Mouse (Mus musculus): Measurements from ENCODE around the gene Ms4a8a. TPM values are rescaled to one million over a fixed set of nuclear protein-coding genes. Genes with fewer than 3 reads are reported as not detected.
A peak's percentile ranks its signal among the peaks of the same experiment; 100 is the strongest.
"Not testable (repeated sequence)": the region's sequence is repeated elsewhere in the genome, so short reads cannot be mapped to it uniquely, and the experiment has no call there.

The Ms4a8a gene
- polyA plus RNA-seq (2016; fragmentation: Nextera tagmentation; extraction: Ambion mirVana), result not detected in 2 replicates

DNA sequence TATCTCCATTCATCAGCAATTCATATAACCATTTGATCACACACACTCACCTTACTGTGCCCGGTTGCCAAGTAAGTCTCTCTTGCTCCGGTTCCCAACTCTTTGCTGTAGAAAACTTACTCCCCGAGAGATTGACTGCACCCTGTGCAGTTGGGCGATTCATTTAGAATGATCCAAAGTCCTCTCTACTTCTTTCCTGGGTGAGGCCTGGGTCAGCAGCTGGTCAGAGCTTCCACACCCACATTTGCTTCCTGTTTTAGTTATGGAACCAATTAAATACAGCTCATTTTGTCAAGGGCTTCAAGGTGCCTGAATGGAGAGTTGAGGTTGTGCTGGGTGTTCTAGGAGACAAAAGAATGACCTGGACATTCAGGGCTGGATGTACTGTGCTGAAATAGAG, at the start of gene Ms4a8a:
Gene Ms4a8a, minus strand, starts transcription at position 169 of the 400 bp plus-strand sequence.
- H3K4me3 ChIP-seq, result no peak within 1 kb of the TSS
- H3K4me1 ChIP-seq, result no peaks in the 10 kb centered on the region
- no peaks in the 10 kb centered on the region for H3K27me3 ChIP-seq (ENCODE audit: poor library complexity, severe bottlenecking)
- DNase-seq (ENCODE audit: extremely low spot score, low spot score), result no peak
- 89% methylated on average over 4 of the region's 4 CpGs for WGBS
- H3K9me3 ChIP-seq, result no peaks in the 10 kb centered on the region
- no peak within 1 kb of the TSS for H3K27ac ChIP-seq
- no peaks in the 10 kb centered on the region for H3K36me3 ChIP-seq (replicated peaks)

GRCm38 (mm10) chr19:11129702-11130101, 48.8 kb upstream of the Ms4a8a start:
- WGBS, result 96% methylated on average over 1 of the region's 1 CpGs
- H3K27ac ChIP-seq, result no peak overlapping the region
- DNase-seq (ENCODE audit: extremely low spot score, low spot score), result no peak

GRCm38 (mm10) chr19:11121016-11121420, 40.1 kb upstream of the Ms4a8a start:
- H3K36me3 ChIP-seq (replicated peaks); H3K4me1 ChIP-seq; H3K27me3 ChIP-seq (ENCODE audit: poor library complexity, severe bottlenecking): not testable (repeated sequence)
- Histone ChIP-seq H3K27ac (peak overlapping the region; percentile 76), H3K4me3 (peak overlapping the region; percentile 47), H3K9me3 (peaks cover 12% of the 10 kb centered on the region)
- WGBS, result 3% methylated on average over 21 of the region's 38 CpGs
- DNase-seq (ENCODE audit: extremely low spot score, low spot score), result peak; percentile 24

More at GRCm38 (mm10) chr19:11129702-11130101, 48.8 kb upstream of the Ms4a8a start:
- H3K27me3 ChIP-seq (ENCODE audit: poor library complexity, severe bottlenecking), result no peaks in the 10 kb centered on the region
- no peak overlapping the region for H3K4me3 ChIP-seq
- H3K4me1 ChIP-seq, result no peaks in the 10 kb centered on the region
- no peaks in the 10 kb centered on the region for H3K36me3 ChIP-seq (replicated peaks)
- peaks cover 3% of the 10 kb centered on the region for H3K9me3 ChIP-seq

DNA sequence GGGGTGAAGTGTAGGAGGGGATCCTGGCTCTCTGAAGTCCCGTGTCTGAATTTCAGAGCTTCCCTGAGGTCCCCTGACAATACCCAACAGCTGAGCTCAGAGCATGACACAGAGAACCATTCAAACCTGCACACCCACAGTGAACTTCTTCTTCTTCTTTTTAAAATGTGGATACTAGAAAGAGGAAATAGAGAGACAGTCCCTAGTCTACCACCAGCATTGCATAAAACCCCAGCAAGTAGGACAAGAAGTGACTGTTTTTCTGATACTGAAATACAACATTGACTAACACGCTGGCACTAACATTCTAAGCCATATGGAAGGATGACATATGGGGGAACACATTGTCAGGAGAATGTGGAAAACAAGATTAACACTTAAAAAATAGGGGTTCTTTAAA, 38.4 kb upstream of the Ms4a8a start:
- 86% methylated on average over 2 of the region's 2 CpGs for WGBS
- Histone ChIP-seq H3K27me3 (ENCODE audit: poor library complexity, severe bottlenecking) (peaks cover 6% of the 10 kb centered on the region), H3K36me3 (replicated peaks) (no peaks in the 10 kb centered on the region), H3K9me3 (peaks cover 5% of the 10 kb centered on the region; the same call in 1 of the 2 replicates), H3K4me3 (no peak overlapping the region), H3K27ac (no peak overlapping the region), H3K4me1 (no peaks in the 10 kb centered on the region)
- no peak for DNase-seq (ENCODE audit: extremely low spot score, low spot score)

DNA sequence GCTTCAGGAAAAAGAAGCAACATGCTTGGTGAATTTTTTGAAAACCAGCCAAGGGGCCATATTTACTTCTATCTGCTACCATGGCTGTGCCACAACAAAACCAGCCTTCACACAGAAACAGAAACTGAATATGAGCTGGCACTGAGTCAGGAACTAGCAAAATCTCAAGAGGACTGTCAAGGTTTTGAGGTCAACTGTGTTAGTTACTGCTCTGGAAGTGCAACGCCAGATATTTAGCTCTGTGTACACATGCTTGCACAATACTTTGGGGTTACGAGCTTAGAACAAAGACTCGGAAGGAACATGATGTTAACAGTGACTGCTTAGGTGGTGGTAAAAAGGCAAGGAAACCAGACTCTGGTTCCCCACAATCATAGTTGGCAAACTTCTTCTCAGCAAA, 26.8 kb upstream of the Ms4a8a start:
- Histone ChIP-seq H3K27ac (no peak overlapping the region), H3K4me1 (no peaks in the 10 kb centered on the region), H3K27me3 (ENCODE audit: poor library complexity, severe bottlenecking) (no peaks in the 10 kb centered on the region), H3K36me3 (replicated peaks) (no peaks in the 10 kb centered on the region), H3K4me3 (no peak overlapping the region), H3K9me3 (no peaks in the 10 kb centered on the region)
- WGBS, result 93% methylated on average over 3 of the region's 3 CpGs
- no peak for DNase-seq (ENCODE audit: extremely low spot score, low spot score)

GRCm38 (mm10) chr19:11101880-11102279, 21.0 kb upstream of the Ms4a8a start:
- Histone ChIP-seq H3K36me3 (replicated peaks) (no peaks in the 10 kb centered on the region), H3K27ac (no peak overlapping the region), H3K4me1 (no peaks in the 10 kb centered on the region), H3K9me3 (no peaks in the 10 kb centered on the region), H3K4me3 (no peak overlapping the region), H3K27me3 (ENCODE audit: poor library complexity, severe bottlenecking) (no peaks in the 10 kb centered on the region)
- DNase-seq (ENCODE audit: extremely low spot score, low spot score), result no peak
- 81% methylated on average over 1 of the region's 1 CpGs for WGBS

DNA sequence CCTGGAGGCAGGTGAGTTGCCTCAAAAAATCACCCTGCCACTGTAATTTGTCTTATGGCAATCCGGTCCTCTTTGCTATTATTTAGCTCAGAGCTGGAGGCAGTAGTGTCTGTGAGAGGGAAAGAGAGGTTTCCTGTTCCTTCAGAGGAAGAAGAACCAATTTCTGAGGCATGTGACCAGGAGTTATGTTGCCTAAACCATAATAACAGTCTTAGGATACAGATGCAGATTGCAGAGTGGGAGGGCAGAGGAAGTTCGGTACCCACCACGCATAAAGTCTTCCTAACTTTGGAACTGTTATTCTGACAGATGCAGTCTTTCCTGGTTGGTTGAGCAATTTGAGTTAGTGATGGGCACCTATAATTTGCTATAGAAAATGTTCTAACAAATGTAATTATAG, 17.5 kb upstream of the Ms4a8a start:
- Histone ChIP-seq H3K27ac (no peak overlapping the region), H3K4me1 (no peaks in the 10 kb centered on the region), H3K27me3 (ENCODE audit: poor library complexity, severe bottlenecking) (peaks cover 9% of the 10 kb centered on the region), H3K36me3 (replicated peaks) (no peaks in the 10 kb centered on the region), H3K4me3 (no peak overlapping the region), H3K9me3 (no peaks in the 10 kb centered on the region)
- WGBS, result 84% methylated on average over 3 of the region's 3 CpGs
- DNase-seq (ENCODE audit: extremely low spot score, low spot score), result no peak

DNA sequence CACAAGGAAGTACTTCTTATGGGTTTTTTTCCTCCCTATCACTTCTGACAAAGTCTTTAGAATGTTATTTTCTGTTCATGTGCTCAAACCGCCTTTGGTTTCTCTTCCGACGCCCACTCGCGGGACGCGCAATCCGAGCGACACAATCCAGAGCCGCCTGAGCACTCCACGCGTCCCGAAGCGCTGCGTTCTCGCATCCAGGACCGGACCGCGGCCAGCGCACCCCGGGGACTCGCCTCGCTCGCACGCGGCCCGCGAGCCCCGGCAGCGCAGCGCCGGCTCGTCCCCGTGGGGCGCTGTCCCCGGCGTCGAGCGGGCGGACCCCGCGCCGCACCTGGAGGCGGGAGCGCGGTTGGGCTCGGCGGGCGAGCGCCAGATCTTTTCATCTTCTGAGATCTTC, 11.2 kb upstream of the Ms4a8a start:
- not testable (repeated sequence) for H3K27ac ChIP-seq; H3K4me1 ChIP-seq; H3K36me3 ChIP-seq (replicated peaks); H3K9me3 ChIP-seq
- 6% methylated on average over 50 of the region's 50 CpGs for WGBS
- Histone ChIP-seq H3K4me3 (peak overlapping the region; percentile 44), H3K27me3 (ENCODE audit: poor library complexity, severe bottlenecking) (peaks cover 36% of the 10 kb centered on the region)
- DNase-seq (ENCODE audit: extremely low spot score, low spot score), result peak; percentile 14

GRCm38 (mm10) chr19:11070364-11070763, 10.5 kb downstream of the Ms4a8a start:
- Histone ChIP-seq H3K9me3 (no peaks in the 10 kb centered on the region), H3K4me3 (no peak overlapping the region), H3K36me3 (replicated peaks) (no peaks in the 10 kb centered on the region), H3K27me3 (ENCODE audit: poor library complexity, severe bottlenecking) (no peaks in the 10 kb centered on the region), H3K27ac (no peak overlapping the region), H3K4me1 (no peaks in the 10 kb centered on the region)
- DNase-seq (ENCODE audit: extremely low spot score, low spot score), result no peak
- 88% methylated on average over 3 of the region's 3 CpGs for WGBS

GRCm38 (mm10) chr19:11065202-11065875, 15.6 kb downstream of the Ms4a8a start:
- H3K27ac ChIP-seq, result no peak overlapping the region
- H3K27me3 ChIP-seq (ENCODE audit: poor library complexity, severe bottlenecking), result no peaks in the 10 kb centered on the region
- WGBS, result 80% methylated on average over 2 of the region's 2 CpGs
- DNase-seq (ENCODE audit: extremely low spot score, low spot score), result no peak
- no peaks in the 10 kb centered on the region for H3K4me1 ChIP-seq
- no peak overlapping the region for H3K4me3 ChIP-seq
- no peaks in the 10 kb centered on the region for H3K9me3 ChIP-seq
- no peaks in the 10 kb centered on the region for H3K36me3 ChIP-seq (replicated peaks)

DNA sequence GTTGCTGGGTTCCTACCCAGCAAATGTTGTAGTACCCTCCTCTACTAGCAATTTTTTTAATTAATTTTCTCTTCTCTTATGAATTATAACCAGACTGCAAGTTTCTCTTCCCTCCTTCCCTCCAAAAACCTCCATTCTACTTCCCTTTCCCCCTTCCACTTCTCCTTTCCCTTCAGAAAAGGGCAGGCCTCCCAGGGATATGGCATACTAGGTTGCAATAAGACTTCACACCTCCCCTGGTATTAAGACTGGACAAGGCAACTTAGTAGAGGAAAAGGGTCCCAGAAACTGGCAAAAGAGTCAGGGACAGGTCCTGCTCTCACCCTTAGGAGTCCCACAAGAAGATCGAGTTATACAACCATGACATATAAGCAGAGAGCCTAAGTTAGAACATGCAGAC, 20.0 kb downstream of the Ms4a8a start:
- H3K9me3 ChIP-seq, result no peaks in the 10 kb centered on the region
- 84% methylated on average over 1 of the region's 1 CpGs for WGBS
- H3K27ac ChIP-seq, result no peak overlapping the region
- H3K27me3 ChIP-seq (ENCODE audit: poor library complexity, severe bottlenecking), result no peaks in the 10 kb centered on the region
- no peaks in the 10 kb centered on the region for H3K36me3 ChIP-seq (replicated peaks)
- DNase-seq (ENCODE audit: extremely low spot score, low spot score), result no peak
- no peaks in the 10 kb centered on the region for H3K4me1 ChIP-seq
- H3K4me3 ChIP-seq, result no peak overlapping the region

GRCm38 (mm10) chr19:11059967-11060366, 20.9 kb downstream of the Ms4a8a start:
- Histone ChIP-seq H3K4me3 (no peak overlapping the region), H3K27ac (no peak overlapping the region), H3K27me3 (ENCODE audit: poor library complexity, severe bottlenecking) (no peaks in the 10 kb centered on the region), H3K36me3 (replicated peaks) (no peaks in the 10 kb centered on the region), H3K4me1 (no peaks in the 10 kb centered on the region), H3K9me3 (no peaks in the 10 kb centered on the region)
- DNase-seq (ENCODE audit: extremely low spot score, low spot score), result no peak

DNA sequence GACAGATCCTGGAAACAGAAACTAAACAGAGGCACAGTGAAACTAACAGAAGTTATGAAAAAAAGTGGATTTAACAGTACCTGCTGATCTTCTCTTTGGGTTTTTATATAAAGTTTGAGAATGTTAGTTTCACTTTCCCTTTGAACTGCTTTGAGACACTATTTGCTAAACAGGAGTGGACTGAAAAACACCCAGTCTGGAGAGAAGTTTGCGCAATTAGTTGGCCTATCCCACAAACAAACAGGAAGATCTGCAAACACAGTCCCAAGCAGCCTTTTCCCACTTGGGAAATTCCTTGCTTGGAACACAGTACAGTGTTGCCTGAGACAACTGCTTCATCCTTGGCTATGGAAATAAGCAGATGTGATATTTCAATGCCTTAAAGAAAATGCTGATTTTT, 25.2 kb downstream of the Ms4a8a start:
- not testable (repeated sequence) for H3K27ac ChIP-seq; H3K27me3 ChIP-seq (ENCODE audit: poor library complexity, severe bottlenecking); H3K36me3 ChIP-seq (replicated peaks); H3K4me1 ChIP-seq; H3K4me3 ChIP-seq; H3K9me3 ChIP-seq; DNase-seq (ENCODE audit: extremely low spot score, low spot score)
- 91% methylated on average over 1 of the region's 1 CpGs for WGBS

DNA sequence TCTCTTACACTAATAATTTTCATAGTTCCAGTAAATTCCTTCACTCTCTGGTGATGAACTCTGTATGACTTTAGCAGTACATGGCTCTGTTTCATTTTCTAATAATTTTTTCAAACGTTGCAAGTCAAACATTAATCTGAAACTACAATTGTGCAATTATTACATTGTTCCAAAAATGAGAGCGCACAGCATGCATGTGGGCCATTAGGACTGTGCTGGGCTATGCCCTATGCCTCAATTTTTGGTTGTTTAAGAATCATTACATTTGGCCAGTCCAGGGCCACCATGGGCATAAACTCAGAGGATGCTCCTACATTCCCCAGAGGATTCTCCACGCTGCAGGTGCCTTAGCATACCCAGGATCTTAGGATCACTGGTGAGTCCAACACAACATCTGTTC, 27.6 kb downstream of the Ms4a8a start:
- WGBS, result 70% methylated on average over 3 of the region's 3 CpGs
- Histone ChIP-seq H3K9me3 (no peaks in the 10 kb centered on the region), H3K36me3 (replicated peaks) (no peaks in the 10 kb centered on the region), H3K4me1 (no peaks in the 10 kb centered on the region), H3K27me3 (ENCODE audit: poor library complexity, severe bottlenecking) (no peaks in the 10 kb centered on the region), H3K27ac (no peak overlapping the region), H3K4me3 (no peak overlapping the region)
- DNase-seq (ENCODE audit: extremely low spot score, low spot score), result no peak
